Mouse (Mus musculus): ENCODE measurements around the gene Clca3a1. TPM values are rescaled to one million over a fixed set of nuclear protein-coding genes. Genes with fewer than 3 reads are reported as not detected.

Gene Clca3a1
- polyA plus RNA-seq, 1 experiment from 2014 or later = 0.08 TPM

- Histone ChIP-seq H3K27ac (replicated peaks; ENCODE audit: low read depth, low read length) (no peak overlapping the region), H3K9ac (replicated peaks; ENCODE audit: low read length) (no peak overlapping the region), H3K4me1 (ENCODE audit: control insufficient read depth, insufficient read depth, low read length) (no peaks in the 10 kb centered on the region), H3K9me3 (replicated peaks; ENCODE audit: control insufficient read depth, low read length) (no peaks in the 10 kb centered on the region), H3K27me3 (ENCODE audit: control insufficient read depth, insufficient read depth, low read length) (no peaks in the 10 kb centered on the region), H3K4me3 (ENCODE audit: low read depth, low read length) (no peak overlapping the region), H3K4me2 (ENCODE audit: low read depth, low read length) (no peak overlapping the region), H3K36me3 (replicated peaks; ENCODE audit: control insufficient read depth, insufficient read depth, low read depth, low read length) (peaks cover 3% of the 10 kb centered on the region)
- no peak for ATAC-seq (replicated peaks; ENCODE audit: insufficient number of reproducible peaks, low FRiP score, low TSS enrichment, low read depth)
- no peak for DNase-seq (ENCODE audit: low spot score)
- 87% methylated on average over 5 of the region's 5 CpGs for WGBS
Measured at GRCm38 (mm10) chr3:144698790-144699433, 61.9 kb downstream of the Clca3a1 start.

DNA sequence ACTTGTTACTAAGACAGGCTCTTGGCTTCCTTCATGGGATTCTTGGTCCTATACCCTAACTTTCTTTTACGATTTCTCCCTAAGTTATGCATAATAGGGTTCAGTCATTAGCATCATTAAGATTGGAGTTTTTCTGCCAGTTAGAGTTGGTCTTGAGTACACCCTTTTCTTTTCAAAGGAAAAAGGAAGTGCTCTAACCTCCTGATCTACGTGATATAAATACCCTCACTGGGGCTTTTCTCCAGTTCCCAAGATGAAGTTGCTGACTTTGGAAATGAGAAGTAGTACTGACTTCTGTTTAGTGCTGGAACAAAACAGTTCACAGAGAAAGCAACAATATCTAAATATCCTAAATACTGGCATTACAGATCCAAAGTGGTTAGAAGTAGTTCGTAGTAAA lies 62.8 kb downstream of the Clca3a1 start:
- no peak overlapping the region for H3K27ac ChIP-seq (replicated peaks; ENCODE audit: low read depth, low read length)
- H3K36me3 ChIP-seq (replicated peaks; ENCODE audit: control insufficient read depth, insufficient read depth, low read depth, low read length) = peaks cover 3% of the 10 kb centered on the region
- no peaks in the 10 kb centered on the region for H3K9me3 ChIP-seq (replicated peaks; ENCODE audit: control insufficient read depth, low read length)
- H3K4me1 ChIP-seq (ENCODE audit: control insufficient read depth, insufficient read depth, low read length) = no peaks in the 10 kb centered on the region
- no peaks in the 10 kb centered on the region for H3K27me3 ChIP-seq (ENCODE audit: control insufficient read depth, insufficient read depth, low read length)
- DNase-seq (ENCODE audit: low spot score) (no peak), ATAC-seq (replicated peaks; ENCODE audit: insufficient number of reproducible peaks, low FRiP score, low TSS enrichment, low read depth) (no peak)
- no peak overlapping the region for H3K9ac ChIP-seq (replicated peaks; ENCODE audit: low read length)
- H3K4me3 ChIP-seq (ENCODE audit: low read depth, low read length) = no peak overlapping the region
- 92% methylated on average over 3 of the region's 3 CpGs for WGBS
- H3K4me2 ChIP-seq (ENCODE audit: low read depth, low read length) = no peak overlapping the region

- H3K36me3 ChIP-seq (replicated peaks; ENCODE audit: control insufficient read depth, insufficient read depth, low read depth, low read length) = peaks cover 3% of the 10 kb centered on the region
Measured at GRCm38 (mm10) chr3:144697154-144697553, 63.6 kb downstream of the Clca3a1 start.

GRCm38 (mm10) chr3:144694941-144695340 lies 65.8 kb downstream of the Clca3a1 start:
- 91% methylated on average over 7 of the region's 7 CpGs for WGBS

More at GRCm38 (mm10) chr3:144697154-144697553, 63.6 kb downstream of the Clca3a1 start:
- H3K4me3 ChIP-seq (ENCODE audit: low read depth, low read length) = no peak overlapping the region
- no peak overlapping the region for H3K9ac ChIP-seq (replicated peaks; ENCODE audit: low read length)
- no peak for DNase-seq (ENCODE audit: low spot score)
- no peak overlapping the region for H3K4me2 ChIP-seq (ENCODE audit: low read depth, low read length)
- no peaks in the 10 kb centered on the region for H3K9me3 ChIP-seq (replicated peaks; ENCODE audit: control insufficient read depth, low read length)
- ATAC-seq (replicated peaks; ENCODE audit: insufficient number of reproducible peaks, low FRiP score, low TSS enrichment, low read depth) = no peak
- no peaks in the 10 kb centered on the region for H3K4me1 ChIP-seq (ENCODE audit: control insufficient read depth, insufficient read depth, low read length)
- no peaks in the 10 kb centered on the region for H3K27me3 ChIP-seq (ENCODE audit: control insufficient read depth, insufficient read depth, low read length)
- WGBS = 70% methylated on average over 5 of the region's 5 CpGs
- no peak overlapping the region for H3K27ac ChIP-seq (replicated peaks; ENCODE audit: low read depth, low read length)

DNA sequence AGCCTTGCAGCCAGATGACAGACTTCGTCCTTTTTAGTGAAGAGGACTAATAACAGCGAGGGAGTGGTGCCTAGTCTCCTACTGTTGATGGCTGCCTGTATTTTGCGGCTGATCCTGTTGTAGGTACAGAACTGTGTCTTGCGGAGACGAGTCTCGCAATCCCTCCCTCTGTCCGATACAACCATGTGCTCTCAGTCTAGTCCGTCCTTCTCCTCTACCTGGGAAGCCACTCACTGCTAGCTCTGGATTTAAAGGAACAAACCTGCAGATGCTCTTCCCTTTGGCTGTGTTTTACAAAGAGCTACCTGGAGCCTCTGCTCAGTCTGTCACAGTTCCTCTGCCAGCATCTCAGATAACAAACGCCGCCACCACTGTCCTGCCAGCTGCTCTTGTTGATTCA lies 66.7 kb downstream of the Clca3a1 start:
- WGBS = 96% methylated on average over 10 of the region's 10 CpGs
- no peaks in the 10 kb centered on the region for H3K27me3 ChIP-seq (ENCODE audit: control insufficient read depth, insufficient read depth, low read length)
- H3K9ac ChIP-seq (replicated peaks; ENCODE audit: low read length) = no peak overlapping the region
- no peak for ATAC-seq (replicated peaks; ENCODE audit: insufficient number of reproducible peaks, low FRiP score, low TSS enrichment, low read depth)
- H3K4me1 ChIP-seq (ENCODE audit: control insufficient read depth, insufficient read depth, low read length) = no peaks in the 10 kb centered on the region
- DNase-seq (ENCODE audit: low spot score) = no peak
- H3K4me3 ChIP-seq (ENCODE audit: low read depth, low read length) = no peak overlapping the region
- no peak overlapping the region for H3K27ac ChIP-seq (replicated peaks; ENCODE audit: low read depth, low read length)
- no peak overlapping the region for H3K4me2 ChIP-seq (ENCODE audit: low read depth, low read length)
- no peaks in the 10 kb centered on the region for H3K36me3 ChIP-seq (replicated peaks; ENCODE audit: control insufficient read depth, insufficient read depth, low read depth, low read length)
- no peaks in the 10 kb centered on the region for H3K9me3 ChIP-seq (replicated peaks; ENCODE audit: control insufficient read depth, low read length)

More at GRCm38 (mm10) chr3:144694941-144695340, 65.8 kb downstream of the Clca3a1 start:
- no peaks in the 10 kb centered on the region for H3K4me1 ChIP-seq (ENCODE audit: control insufficient read depth, insufficient read depth, low read length)
- H3K27ac ChIP-seq (replicated peaks; ENCODE audit: low read depth, low read length) = no peak overlapping the region
- DNase-seq (ENCODE audit: low spot score) = no peak
- H3K9ac ChIP-seq (replicated peaks; ENCODE audit: low read length) = no peak overlapping the region
- no peaks in the 10 kb centered on the region for H3K9me3 ChIP-seq (replicated peaks; ENCODE audit: control insufficient read depth, low read length)
- no peak overlapping the region for H3K4me3 ChIP-seq (ENCODE audit: low read depth, low read length)
- no peaks in the 10 kb centered on the region for H3K36me3 ChIP-seq (replicated peaks; ENCODE audit: control insufficient read depth, insufficient read depth, low read depth, low read length)
- no peak for ATAC-seq (replicated peaks; ENCODE audit: insufficient number of reproducible peaks, low FRiP score, low TSS enrichment, low read depth)
- H3K27me3 ChIP-seq (ENCODE audit: control insufficient read depth, insufficient read depth, low read length) = no peaks in the 10 kb centered on the region
- no peak overlapping the region for H3K4me2 ChIP-seq (ENCODE audit: low read depth, low read length)

DNA sequence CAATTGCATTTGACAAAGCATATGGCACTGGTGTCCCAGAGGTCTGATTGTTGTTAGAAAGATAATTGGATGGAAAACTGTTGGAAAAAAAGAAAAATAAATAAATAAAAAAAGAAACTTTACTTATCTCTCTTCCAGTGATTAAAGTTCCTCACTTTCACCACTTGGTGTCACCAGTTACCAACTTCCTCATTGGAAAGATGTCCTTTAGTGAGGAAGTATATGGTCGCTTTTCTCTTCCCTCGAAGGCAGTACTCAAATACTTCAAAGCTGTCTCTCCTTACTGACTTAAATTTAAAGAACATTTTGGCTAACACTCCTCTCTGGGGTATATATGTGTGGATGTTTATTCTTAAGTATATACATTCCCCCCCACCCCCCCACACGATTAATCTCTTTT lies 68.7 kb downstream of the Clca3a1 start:
- no peaks in the 10 kb centered on the region for H3K27me3 ChIP-seq (ENCODE audit: control insufficient read depth, insufficient read depth, low read length)
- no peak overlapping the region for H3K27ac ChIP-seq (replicated peaks; ENCODE audit: low read depth, low read length)
- DNase-seq (ENCODE audit: low spot score) (peak; percentile 57), ATAC-seq (replicated peaks; ENCODE audit: insufficient number of reproducible peaks, low FRiP score, low TSS enrichment, low read depth) (no peak)
- H3K9ac ChIP-seq (replicated peaks; ENCODE audit: low read length) = no peak overlapping the region
- no peaks in the 10 kb centered on the region for H3K4me1 ChIP-seq (ENCODE audit: control insufficient read depth, insufficient read depth, low read length)
- H3K36me3 ChIP-seq (replicated peaks; ENCODE audit: control insufficient read depth, insufficient read depth, low read depth, low read length) = no peaks in the 10 kb centered on the region
- H3K4me2 ChIP-seq (ENCODE audit: low read depth, low read length) = no peak overlapping the region
- H3K9me3 ChIP-seq (replicated peaks; ENCODE audit: control insufficient read depth, low read length) = no peaks in the 10 kb centered on the region
- no peak overlapping the region for H3K4me3 ChIP-seq (ENCODE audit: low read depth, low read length)
- WGBS = 68% methylated on average over 3 of the region's 3 CpGs

GRCm38 (mm10) chr3:144689236-144689635 lies 71.5 kb downstream of the Clca3a1 start:
- no peaks in the 10 kb centered on the region for H3K4me1 ChIP-seq (ENCODE audit: control insufficient read depth, insufficient read depth, low read length)
- H3K4me3 ChIP-seq (ENCODE audit: low read depth, low read length) = no peak overlapping the region
- ATAC-seq (replicated peaks; ENCODE audit: insufficient number of reproducible peaks, low FRiP score, low TSS enrichment, low read depth) = peak; percentile 91
- H3K9ac ChIP-seq (replicated peaks; ENCODE audit: low read length) = no peak overlapping the region
- H3K27ac ChIP-seq (replicated peaks; ENCODE audit: low read depth, low read length) = no peak overlapping the region
- DNase-seq (ENCODE audit: low spot score) = peak; percentile 69
- no peaks in the 10 kb centered on the region for H3K27me3 ChIP-seq (ENCODE audit: control insufficient read depth, insufficient read depth, low read length)
- WGBS = 18% methylated on average over 11 of the region's 11 CpGs
- no peaks in the 10 kb centered on the region for H3K9me3 ChIP-seq (replicated peaks; ENCODE audit: control insufficient read depth, low read length)
- H3K4me2 ChIP-seq (ENCODE audit: low read depth, low read length) = no peak overlapping the region
- H3K36me3 ChIP-seq (replicated peaks; ENCODE audit: control insufficient read depth, insufficient read depth, low read depth, low read length) = no peaks in the 10 kb centered on the region

DNA sequence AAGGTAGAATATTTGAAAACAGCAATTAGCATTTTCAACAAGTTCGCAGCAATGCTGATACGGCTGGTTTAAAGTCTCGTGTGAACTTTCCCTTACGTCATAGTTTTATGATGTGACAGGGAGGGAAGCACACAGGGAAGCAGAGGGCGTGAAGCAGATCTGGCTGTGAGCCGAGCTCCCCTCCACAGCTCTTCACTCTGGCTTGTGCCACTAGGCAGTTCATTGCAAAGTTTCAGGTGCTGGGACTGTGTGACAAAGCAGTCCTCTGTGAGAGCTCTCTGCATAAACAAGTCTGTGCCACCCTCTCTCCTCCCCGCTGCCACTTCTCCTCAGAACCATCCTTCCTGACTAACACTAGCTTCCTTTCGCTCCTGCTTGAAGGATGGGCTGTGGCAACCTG lies 72.5 kb downstream of the Clca3a1 start:
- Histone ChIP-seq H3K9me3 (replicated peaks; ENCODE audit: control insufficient read depth, low read length) (no peaks in the 10 kb centered on the region), H3K4me3 (ENCODE audit: low read depth, low read length) (no peak overlapping the region), H3K27ac (replicated peaks; ENCODE audit: low read depth, low read length) (no peak overlapping the region), H3K9ac (replicated peaks; ENCODE audit: low read length) (no peak overlapping the region), H3K27me3 (ENCODE audit: control insufficient read depth, insufficient read depth, low read length) (no peaks in the 10 kb centered on the region), H3K4me2 (ENCODE audit: low read depth, low read length) (no peak overlapping the region), H3K4me1 (ENCODE audit: control insufficient read depth, insufficient read depth, low read length) (no peaks in the 10 kb centered on the region), H3K36me3 (replicated peaks; ENCODE audit: control insufficient read depth, insufficient read depth, low read depth, low read length) (no peaks in the 10 kb centered on the region)
- WGBS = 92% methylated on average over 8 of the region's 8 CpGs
- DNase-seq (ENCODE audit: low spot score) (no peak), ATAC-seq (replicated peaks; ENCODE audit: insufficient number of reproducible peaks, low FRiP score, low TSS enrichment, low read depth) (no peak)

Data from embryonic facial prominence, embryonic 11.5 days (tissue).